Mouse (Mus musculus) cerebellum, adult 2 months (tissue): ENCODE results near the gene Cideb.

Experiments
- CTCF ChIP-seq: fragments of 200-500 bp; IDR thresholded peaks from 2 replicates; pipeline ENCODE4 v1.5.1; 2011; ENCODE audit warnings: low read depth, mild to moderate bottlenecking, control low read depth, low read length, moderate library complexity, borderline replicate concordance; ENCODE audit not compliant: insufficient read depth
- POLR2A ChIP-seq: fragments of 200-500 bp; IDR thresholded peaks from 2 replicates; pipeline ENCODE4 v1.6.1; 2011; ENCODE audit warnings: low read length, control low read depth, borderline replicate concordance; ENCODE audit not compliant: insufficient read depth

GRCm38 (mm10) chr14:55716271-55716670 lies 42.0 kb downstream of the Cideb start:
- no peak for TF ChIP-seq CTCF
- TF ChIP-seq POLR2A: no peak
